Mouse (Mus musculus): ENCODE data around the gene Nudt2. TPM values are rescaled to one million over a fixed set of nuclear protein-coding genes. Genes with fewer than 3 reads are reported as not detected.

The Nudt2 gene
- polyA plus RNA-seq, 1 experiment from 2014 or later, result 16.9 TPM

- Histone ChIP-seq H3K9ac (ENCODE audit: low read depth, low read length) (no peak overlapping the region), H3K4me2 (ENCODE audit: low read depth, low read length) (peak overlapping the region; percentile 81; the same call in 1 of the 2 replicates), H3K4me3 (ENCODE audit: low read depth, low read length) (no peak overlapping the region; the same call in 1 of the 2 replicates), H3K9me3 (replicated peaks; ENCODE audit: control insufficient read depth, low read length) (no peaks in the 10 kb centered on the region), H3K27ac (ENCODE audit: low read length) (no peak overlapping the region), H3K36me3 (ENCODE audit: control insufficient read depth, insufficient read depth) (no peaks in the 10 kb centered on the region), H3K27me3 (ENCODE audit: control insufficient read depth, insufficient read depth, low read depth, low read length) (peaks cover 39% of the 10 kb centered on the region), H3K4me1 (ENCODE audit: control insufficient read depth, low read depth, low read length) (peaks cover 21% of the 10 kb centered on the region)
- no peak for ATAC-seq (ENCODE audit: low read depth)
- WGBS (ENCODE audit: insufficient replicate concordance), result 10% methylated on average over 13 of the region's 13 CpGs
Observed at GRCm38 (mm10) chr4:41506156-41506555, 41.2 kb downstream of the Nudt2 start.

DNA sequence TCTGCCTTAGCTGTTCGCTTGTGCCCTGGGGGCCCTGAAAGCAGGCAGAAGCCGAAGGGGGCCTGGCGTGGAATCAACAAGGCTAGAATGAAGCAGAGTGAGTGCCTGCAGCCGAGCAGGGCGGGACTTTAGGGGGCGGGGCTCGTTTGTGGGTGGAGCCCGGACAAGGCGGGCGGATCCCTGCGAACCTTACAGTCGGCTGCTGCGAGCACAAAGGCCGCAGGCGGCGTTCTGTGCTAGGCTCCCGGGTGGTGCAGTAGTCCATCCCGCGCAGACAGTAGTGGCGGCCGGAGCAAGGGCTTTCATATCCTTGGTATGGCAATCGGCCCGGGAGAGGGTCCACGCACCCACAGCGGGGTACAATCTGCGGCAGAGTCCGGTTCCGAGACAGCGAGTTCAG, 42.0 kb downstream of the Nudt2 start:
- under 1% methylated on average over 29 of the region's 29 CpGs for WGBS (ENCODE audit: insufficient replicate concordance)
- ATAC-seq (ENCODE audit: low read depth), result peak; percentile 45
- peaks cover 33% of the 10 kb centered on the region for H3K27me3 ChIP-seq (ENCODE audit: control insufficient read depth, insufficient read depth, low read depth, low read length)

DNA sequence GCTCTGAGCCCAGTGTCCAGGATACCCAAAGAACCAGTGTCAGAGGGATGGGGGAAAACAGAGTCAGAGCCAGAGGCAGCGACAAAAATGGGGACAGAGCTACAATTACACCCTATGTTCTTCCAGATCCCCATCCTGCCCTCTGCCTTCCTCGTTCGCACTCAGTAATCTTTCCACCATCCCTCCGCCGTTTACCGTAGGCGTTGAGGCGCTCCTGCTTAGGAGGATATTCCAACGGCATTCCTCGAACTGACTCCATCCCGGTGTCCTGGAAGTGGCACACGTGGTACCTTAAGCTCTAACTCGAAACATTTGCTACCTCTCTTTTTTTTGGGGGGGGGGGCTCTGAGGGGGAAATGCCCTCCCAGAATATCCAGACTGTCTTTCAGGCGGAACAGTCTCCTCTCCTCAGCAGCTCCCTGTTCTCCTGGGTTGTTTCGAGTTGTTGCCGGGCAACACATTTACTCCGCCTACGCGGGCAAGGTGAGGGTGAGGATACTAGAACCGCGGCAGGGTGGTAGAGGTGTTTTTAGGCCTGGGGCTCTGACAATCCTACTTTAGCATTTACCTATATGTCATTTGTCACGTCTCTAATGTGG, 42.5 kb downstream of the Nudt2 start:
- Histone ChIP-seq H3K27me3 (ENCODE audit: control insufficient read depth, insufficient read depth, low read depth, low read length) (peaks cover 28% of the 10 kb centered on the region), H3K4me1 (ENCODE audit: control insufficient read depth, low read depth, low read length) (peaks cover 17% of the 10 kb centered on the region), H3K4me2 (ENCODE audit: low read depth, low read length) (peak overlapping the region; percentile 81), H3K4me3 (ENCODE audit: low read depth, low read length) (peak overlapping the region; percentile 53), H3K27ac (ENCODE audit: low read length) (no peak overlapping the region), H3K9me3 (replicated peaks; ENCODE audit: control insufficient read depth, low read length) (no peaks in the 10 kb centered on the region), H3K36me3 (ENCODE audit: control insufficient read depth, insufficient read depth) (no peaks in the 10 kb centered on the region), H3K9ac (ENCODE audit: low read depth, low read length) (peak overlapping the region; percentile 51)
- WGBS (ENCODE audit: insufficient replicate concordance), result 5% methylated on average over 22 of the region's 22 CpGs
- ATAC-seq (ENCODE audit: low read depth), result no peak

More for the DNA sequence above, 42.0 kb downstream of the Nudt2 start:
- Histone ChIP-seq H3K9me3 (replicated peaks; ENCODE audit: control insufficient read depth, low read length) (no peaks in the 10 kb centered on the region), H3K4me3 (ENCODE audit: low read depth, low read length) (peak overlapping the region; percentile 53), H3K9ac (ENCODE audit: low read depth, low read length) (peak overlapping the region; percentile 51), H3K4me2 (ENCODE audit: low read depth, low read length) (peak overlapping the region; percentile 81), H3K4me1 (ENCODE audit: control insufficient read depth, low read depth, low read length) (peaks cover 21% of the 10 kb centered on the region), H3K27ac (ENCODE audit: low read length) (no peak overlapping the region), H3K36me3 (ENCODE audit: control insufficient read depth, insufficient read depth) (no peaks in the 10 kb centered on the region)

DNA sequence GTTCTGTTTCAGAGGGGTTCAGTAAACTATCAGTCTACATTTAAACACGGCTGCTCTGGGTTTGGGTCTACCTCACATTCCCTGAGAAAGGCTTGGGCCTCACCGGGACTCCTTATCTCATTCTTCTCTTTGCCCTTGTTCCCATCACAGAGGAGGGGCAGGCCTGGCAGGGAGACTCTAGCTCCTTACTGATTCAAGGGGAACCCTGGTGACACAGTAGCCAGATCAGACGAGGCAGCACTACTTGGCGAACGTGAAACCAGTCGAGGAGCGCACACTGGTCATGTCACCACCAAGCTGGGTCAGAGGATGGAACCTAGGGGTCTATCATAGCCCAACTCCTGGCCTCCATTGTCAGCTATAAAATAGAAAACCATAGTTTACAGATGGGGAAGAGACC, 43.0 kb downstream of the Nudt2 start:
- Histone ChIP-seq H3K27ac (ENCODE audit: low read length) (no peak overlapping the region), H3K4me3 (ENCODE audit: low read depth, low read length) (no peak overlapping the region), H3K9me3 (replicated peaks; ENCODE audit: control insufficient read depth, low read length) (no peaks in the 10 kb centered on the region), H3K36me3 (ENCODE audit: control insufficient read depth, insufficient read depth) (no peaks in the 10 kb centered on the region), H3K27me3 (ENCODE audit: control insufficient read depth, insufficient read depth, low read depth, low read length) (peaks cover 24% of the 10 kb centered on the region), H3K9ac (ENCODE audit: low read depth, low read length) (no peak overlapping the region), H3K4me1 (ENCODE audit: control insufficient read depth, low read depth, low read length) (peaks cover 13% of the 10 kb centered on the region), H3K4me2 (ENCODE audit: low read depth, low read length) (no peak overlapping the region)
- ATAC-seq (ENCODE audit: low read depth), result no peak
- WGBS (ENCODE audit: insufficient replicate concordance), result 43% methylated on average over 7 of the region's 7 CpGs

DNA sequence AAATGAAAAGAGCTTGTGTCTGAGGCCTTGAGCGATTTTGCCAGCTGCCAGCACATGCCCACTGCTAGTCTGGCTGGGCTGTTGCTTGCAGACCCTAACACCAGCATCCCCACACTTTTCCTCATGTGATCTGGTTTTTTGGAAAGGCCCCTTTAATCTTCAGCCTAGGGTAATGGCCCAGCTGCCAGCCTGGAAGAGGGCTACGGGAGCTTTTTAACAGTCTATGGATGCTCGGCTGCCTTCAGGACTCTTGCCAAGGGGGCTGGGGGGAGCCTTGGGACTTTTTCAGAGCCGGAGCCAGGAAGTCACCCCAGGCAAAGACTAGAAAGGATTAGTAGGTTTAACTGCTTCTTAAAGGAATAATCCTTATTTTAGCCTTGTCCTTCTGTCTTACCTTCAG, 48.4 kb downstream of the Nudt2 start:
- H3K36me3 ChIP-seq (ENCODE audit: control insufficient read depth, insufficient read depth), result no peaks in the 10 kb centered on the region
- H3K4me3 ChIP-seq (ENCODE audit: low read depth, low read length), result no peak overlapping the region
- no peak overlapping the region for H3K27ac ChIP-seq (ENCODE audit: low read length)
- H3K4me1 ChIP-seq (ENCODE audit: control insufficient read depth, low read depth, low read length), result no peaks in the 10 kb centered on the region
- no peaks in the 10 kb centered on the region for H3K9me3 ChIP-seq (replicated peaks; ENCODE audit: control insufficient read depth, low read length)
- no peak for ATAC-seq (ENCODE audit: low read depth)
- H3K9ac ChIP-seq (ENCODE audit: low read depth, low read length), result no peak overlapping the region
- peaks cover 16% of the 10 kb centered on the region for H3K27me3 ChIP-seq (ENCODE audit: control insufficient read depth, insufficient read depth, low read depth, low read length)
- no peak overlapping the region for H3K4me2 ChIP-seq (ENCODE audit: low read depth, low read length)
- 38% methylated on average over 4 of the region's 4 CpGs for WGBS (ENCODE audit: insufficient replicate concordance)

DNA sequence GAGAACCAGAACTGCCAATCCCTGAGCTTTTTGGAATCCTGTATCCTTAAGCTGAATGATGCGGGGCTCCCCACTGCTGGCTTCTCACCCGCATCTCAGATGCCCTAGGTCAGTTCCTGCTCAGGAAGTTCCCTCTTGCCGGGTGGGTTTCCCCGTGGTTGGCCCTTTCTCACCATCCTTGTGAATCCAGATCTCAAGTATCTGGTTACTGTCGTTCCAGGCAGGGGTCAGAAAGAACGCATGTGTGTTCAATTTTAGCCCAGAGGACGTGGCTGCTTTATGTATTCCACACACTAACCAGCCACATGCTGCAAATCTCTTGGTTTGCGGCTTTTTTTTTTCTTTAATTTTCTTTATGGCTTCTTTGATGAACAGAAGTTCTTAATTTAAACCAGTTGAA, 48.8 kb downstream of the Nudt2 start:
- peaks cover 12% of the 10 kb centered on the region for H3K27me3 ChIP-seq (ENCODE audit: control insufficient read depth, insufficient read depth, low read depth, low read length)
- H3K4me1 ChIP-seq (ENCODE audit: control insufficient read depth, low read depth, low read length), result no peaks in the 10 kb centered on the region
- no peak overlapping the region for H3K9ac ChIP-seq (ENCODE audit: low read depth, low read length)
- H3K36me3 ChIP-seq (ENCODE audit: control insufficient read depth, insufficient read depth), result no peaks in the 10 kb centered on the region
- no peak overlapping the region for H3K4me3 ChIP-seq (ENCODE audit: low read depth, low read length)
- no peak overlapping the region for H3K27ac ChIP-seq (ENCODE audit: low read length)
- 21% methylated on average over 8 of the region's 8 CpGs for WGBS (ENCODE audit: insufficient replicate concordance)
- no peak for ATAC-seq (ENCODE audit: low read depth)
- no peak overlapping the region for H3K4me2 ChIP-seq (ENCODE audit: low read depth, low read length)
- no peaks in the 10 kb centered on the region for H3K9me3 ChIP-seq (replicated peaks; ENCODE audit: control insufficient read depth, low read length)

DNA sequence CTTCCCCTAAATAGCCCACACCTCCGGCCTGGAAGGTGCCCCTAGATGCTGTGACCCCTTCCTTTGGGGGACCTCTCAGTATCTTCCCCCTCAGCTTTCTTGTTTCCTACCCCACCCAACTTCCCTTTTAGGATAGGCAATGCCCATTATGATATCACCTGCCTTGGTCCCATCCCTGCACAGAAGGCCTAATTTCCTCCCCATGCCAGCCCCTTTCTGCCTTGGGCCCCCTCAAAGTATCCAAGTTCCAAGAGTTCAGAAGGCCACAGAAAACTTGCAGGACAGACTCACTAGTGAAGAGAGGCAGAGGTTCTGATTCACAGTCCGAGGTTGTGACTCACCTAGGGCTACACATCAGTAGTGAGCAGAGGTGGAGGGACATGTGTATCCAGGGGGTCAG, 52.3 kb downstream of the Nudt2 start, which contains the start of gene 1110017D15Rik:
Gene 1110017D15Rik, minus strand, starts transcription at position 101 of the 400 bp plus-strand sequence.
- no peak within 1 kb of the TSS for H3K4me2 ChIP-seq (ENCODE audit: low read depth, low read length)
- no peaks in the 10 kb centered on the region for H3K4me1 ChIP-seq (ENCODE audit: control insufficient read depth, low read depth, low read length)
- no peak for ATAC-seq (ENCODE audit: low read depth)
- H3K27ac ChIP-seq (ENCODE audit: low read length), result no peak within 1 kb of the TSS
- peaks cover 6% of the 10 kb centered on the region; the same call in 1 of the 2 replicates for H3K27me3 ChIP-seq (ENCODE audit: control insufficient read depth, insufficient read depth, low read depth, low read length)
- 46% methylated on average over 2 of the region's 2 CpGs for WGBS (ENCODE audit: insufficient replicate concordance)
- no peak within 1 kb of the TSS for H3K9ac ChIP-seq (ENCODE audit: low read depth, low read length)
- H3K36me3 ChIP-seq (ENCODE audit: control insufficient read depth, insufficient read depth), result no peaks in the 10 kb centered on the region
- H3K9me3 ChIP-seq (replicated peaks; ENCODE audit: control insufficient read depth, low read length), result no peaks in the 10 kb centered on the region
- no peak within 1 kb of the TSS for H3K4me3 ChIP-seq (ENCODE audit: low read depth, low read length)

DNA sequence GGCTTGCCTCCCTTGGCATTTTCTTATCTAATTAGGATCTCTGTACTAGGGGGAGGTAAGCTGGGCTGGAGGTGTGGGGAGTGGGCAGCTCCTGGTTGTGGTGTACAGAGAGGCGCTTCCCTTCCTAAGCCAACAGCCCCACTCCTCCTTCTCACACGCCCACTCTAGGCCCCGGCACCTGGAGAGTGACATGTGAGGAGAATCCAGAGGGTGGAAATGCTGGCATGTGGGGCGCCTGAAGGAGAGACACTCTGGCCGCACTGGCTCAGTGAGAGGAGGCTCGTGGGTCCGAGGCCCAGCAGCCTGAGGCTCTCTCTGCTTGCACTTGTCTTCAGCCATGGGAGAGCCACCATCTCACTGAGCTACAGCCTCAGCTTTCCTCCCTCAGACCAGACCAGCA, 53.4 kb downstream of the Nudt2 start:
- no peaks in the 10 kb centered on the region for H3K36me3 ChIP-seq (ENCODE audit: control insufficient read depth, insufficient read depth)
- H3K9ac ChIP-seq (ENCODE audit: low read depth, low read length), result no peak overlapping the region
- no peaks in the 10 kb centered on the region for H3K9me3 ChIP-seq (replicated peaks; ENCODE audit: control insufficient read depth, low read length)
- H3K27me3 ChIP-seq (ENCODE audit: control insufficient read depth, insufficient read depth, low read depth, low read length), result peaks cover 4% of the 10 kb centered on the region; the same call in 1 of the 2 replicates
- no peak overlapping the region for H3K27ac ChIP-seq (ENCODE audit: low read length)
- ATAC-seq (ENCODE audit: low read depth), result no peak
- no peak overlapping the region for H3K4me2 ChIP-seq (ENCODE audit: low read depth, low read length)
- no peak overlapping the region for H3K4me3 ChIP-seq (ENCODE audit: low read depth, low read length)
- 79% methylated on average over 7 of the region's 7 CpGs for WGBS (ENCODE audit: insufficient replicate concordance)
- no peaks in the 10 kb centered on the region for H3K4me1 ChIP-seq (ENCODE audit: control insufficient read depth, low read depth, low read length)

GRCm38 (mm10) chr4:41519195-41519594, 54.2 kb downstream of the Nudt2 start:
- no peaks in the 10 kb centered on the region for H3K27me3 ChIP-seq (ENCODE audit: control insufficient read depth, insufficient read depth, low read depth, low read length)
- H3K4me2 ChIP-seq (ENCODE audit: low read depth, low read length), result no peak overlapping the region
- no peaks in the 10 kb centered on the region for H3K36me3 ChIP-seq (ENCODE audit: control insufficient read depth, insufficient read depth)
- no peak overlapping the region for H3K27ac ChIP-seq (ENCODE audit: low read length)
- 72% methylated on average over 5 of the region's 5 CpGs for WGBS (ENCODE audit: insufficient replicate concordance)
- no peak overlapping the region for H3K9ac ChIP-seq (ENCODE audit: low read depth, low read length)
- H3K4me1 ChIP-seq (ENCODE audit: control insufficient read depth, low read depth, low read length), result no peaks in the 10 kb centered on the region
- H3K9me3 ChIP-seq (replicated peaks; ENCODE audit: control insufficient read depth, low read length), result no peaks in the 10 kb centered on the region
- H3K4me3 ChIP-seq (ENCODE audit: low read depth, low read length), result no peak overlapping the region
- no peak for ATAC-seq (ENCODE audit: low read depth)

Measured in liver, embryonic 16.5 days (tissue).